Mouse (Mus musculus): Measurements from ENCODE around the gene Jarid2. TPM values are rescaled to one million over a fixed set of nuclear protein-coding genes. Genes with fewer than 3 reads are reported as not detected.
A peak's percentile ranks its signal among the peaks of the same experiment; 100 is the strongest.

The Jarid2 gene
- polyA plus RNA-seq, 1 experiment, result 150 TPM

GRCm38 (mm10) chr13:44734441-44734840, 5.2 kb downstream of the Jarid2 start:
- H3K9ac ChIP-seq (ENCODE audit: low read depth, poor library complexity, severe bottlenecking), result peak overlapping the region; percentile 97
- TF ChIP-seq POLR2A (IDR thresholded peaks at IDR 0.05; ENCODE audit: insufficient read depth, low read length) (no peak), EP300 (IDR thresholded peaks at IDR 0.05; ENCODE audit: insufficient read depth, low read depth, low read length) (no peak), CTCF (IDR thresholded peaks at IDR 0.05; ENCODE audit: low read depth, low read length) (no peak)
- H3K27ac ChIP-seq (ENCODE audit: insufficient read depth, low read length), result peak overlapping the region; percentile 13

GRCm38 (mm10) chr13:44735088-44735690, 5.9 kb downstream of the Jarid2 start:
- H3K27ac ChIP-seq (ENCODE audit: insufficient read depth, low read length), result peak overlapping the region; percentile 41
- H3K9me3 ChIP-seq (replicated peaks; ENCODE audit: control insufficient read depth, insufficient read depth, low read length, poor library complexity, severe bottlenecking), result no peaks in the 10 kb centered on the region
- no peak overlapping the region for H3K4me3 ChIP-seq (ENCODE audit: low read depth, low read length)
- H3K4me1 ChIP-seq (ENCODE audit: control insufficient read depth, insufficient read depth, low read length), result no peaks in the 10 kb centered on the region
- peak overlapping the region; percentile 97; the same call in 1 of the 2 replicates for H3K9ac ChIP-seq (ENCODE audit: low read depth, poor library complexity, severe bottlenecking)
- H3K27me3 ChIP-seq (ENCODE audit: control insufficient read depth, insufficient read depth, low read length, poor library complexity, severe bottlenecking), result no peaks in the 10 kb centered on the region
- H3K36me3 ChIP-seq (ENCODE audit: control insufficient read depth, insufficient read depth, low read length, poor library complexity, severe bottlenecking), result peaks cover 15% of the 10 kb centered on the region
- TF ChIP-seq EP300 (IDR thresholded peaks at IDR 0.05; ENCODE audit: insufficient read depth, low read depth, low read length), result no peak
- TF ChIP-seq POLR2A (IDR thresholded peaks at IDR 0.05; ENCODE audit: insufficient read depth, low read length), result no peak
- TF ChIP-seq CTCF (IDR thresholded peaks at IDR 0.05; ENCODE audit: low read depth, low read length), result no peak

More at GRCm38 (mm10) chr13:44734441-44734840, 5.2 kb downstream of the Jarid2 start:
- H3K4me3 ChIP-seq (ENCODE audit: low read depth, low read length), result peak overlapping the region; percentile 96
- peaks cover 15% of the 10 kb centered on the region for H3K36me3 ChIP-seq (ENCODE audit: control insufficient read depth, insufficient read depth, low read length, poor library complexity, severe bottlenecking)
- no peaks in the 10 kb centered on the region for H3K27me3 ChIP-seq (ENCODE audit: control insufficient read depth, insufficient read depth, low read length, poor library complexity, severe bottlenecking)
- H3K4me1 ChIP-seq (ENCODE audit: control insufficient read depth, insufficient read depth, low read length), result no peaks in the 10 kb centered on the region
- H3K9me3 ChIP-seq (replicated peaks; ENCODE audit: control insufficient read depth, insufficient read depth, low read length, poor library complexity, severe bottlenecking), result no peaks in the 10 kb centered on the region

DNA sequence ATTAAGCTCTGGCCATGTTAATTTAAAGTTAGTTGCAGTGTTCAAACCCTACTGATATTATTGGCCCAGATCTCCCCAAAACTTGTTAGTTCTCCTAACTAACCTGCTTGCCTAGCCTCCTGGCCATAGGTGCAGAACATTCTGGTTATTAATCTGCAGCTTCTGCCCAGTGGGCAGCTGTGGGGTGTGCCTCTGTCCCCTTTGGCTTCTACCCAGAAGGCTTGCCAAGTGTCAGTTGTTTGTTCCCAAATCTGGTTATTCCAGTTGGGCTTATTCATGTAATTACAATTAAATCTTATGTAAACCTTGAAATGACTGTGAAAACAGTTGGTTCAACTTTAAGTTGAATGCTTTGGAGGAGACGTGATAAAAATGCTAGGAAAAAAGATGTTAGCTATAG, 8.0 kb downstream of the Jarid2 start:
- Histone ChIP-seq H3K27ac (ENCODE audit: insufficient read depth, low read length) (peak overlapping the region; percentile 41; the same call in 1 of the 2 replicates), H3K27me3 (ENCODE audit: control insufficient read depth, insufficient read depth, low read length, poor library complexity, severe bottlenecking) (no peaks in the 10 kb centered on the region), H3K36me3 (ENCODE audit: control insufficient read depth, insufficient read depth, low read length, poor library complexity, severe bottlenecking) (peaks cover 25% of the 10 kb centered on the region), H3K9ac (ENCODE audit: low read depth, poor library complexity, severe bottlenecking) (peak overlapping the region; percentile 38; the same call in 1 of the 2 replicates), H3K9me3 (replicated peaks; ENCODE audit: control insufficient read depth, insufficient read depth, low read length, poor library complexity, severe bottlenecking) (no peaks in the 10 kb centered on the region), H3K4me1 (ENCODE audit: control insufficient read depth, insufficient read depth, low read length) (no peaks in the 10 kb centered on the region), H3K4me3 (ENCODE audit: low read depth, low read length) (no peak overlapping the region)
- TF ChIP-seq EP300 (IDR thresholded peaks at IDR 0.05; ENCODE audit: insufficient read depth, low read depth, low read length) (no peak), CTCF (IDR thresholded peaks at IDR 0.05; ENCODE audit: low read depth, low read length) (no peak), POLR2A (IDR thresholded peaks at IDR 0.05; ENCODE audit: insufficient read depth, low read length) (no peak)

DNA sequence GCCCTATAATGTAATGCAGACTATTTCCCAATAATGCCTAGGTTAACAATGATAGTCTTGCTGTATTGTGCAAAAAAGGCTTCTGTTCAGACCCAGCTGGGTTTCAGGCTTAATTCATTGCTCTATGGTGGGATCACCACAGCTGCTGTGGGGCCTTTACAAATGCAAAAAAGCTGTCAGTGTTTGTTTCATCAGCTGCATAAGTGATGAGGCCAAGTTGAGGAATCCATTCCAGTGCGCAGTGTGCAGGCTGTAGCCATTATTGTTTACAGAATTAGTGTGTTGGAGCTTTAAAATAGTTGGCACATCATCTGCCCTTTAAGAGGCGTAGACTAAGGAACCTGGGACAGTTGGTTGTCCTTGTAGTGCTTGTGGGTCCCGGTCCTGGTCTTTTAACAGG, 22.5 kb downstream of the Jarid2 start:
- H3K4me1 ChIP-seq (ENCODE audit: control insufficient read depth, insufficient read depth, low read length), result peaks cover 21% of the 10 kb centered on the region
- H3K4me3 ChIP-seq (ENCODE audit: low read depth, low read length), result no peak overlapping the region
- H3K9me3 ChIP-seq (replicated peaks; ENCODE audit: control insufficient read depth, insufficient read depth, low read length, poor library complexity, severe bottlenecking), result no peaks in the 10 kb centered on the region
- no peaks in the 10 kb centered on the region for H3K27me3 ChIP-seq (ENCODE audit: control insufficient read depth, insufficient read depth, low read length, poor library complexity, severe bottlenecking)
- no peak overlapping the region for H3K27ac ChIP-seq (ENCODE audit: insufficient read depth, low read length)
- peaks cover 26% of the 10 kb centered on the region for H3K36me3 ChIP-seq (ENCODE audit: control insufficient read depth, insufficient read depth, low read length, poor library complexity, severe bottlenecking)
- H3K9ac ChIP-seq (ENCODE audit: low read depth, poor library complexity, severe bottlenecking), result no peak overlapping the region
- TF ChIP-seq EP300 (IDR thresholded peaks at IDR 0.05; ENCODE audit: insufficient read depth, low read depth, low read length), result peak; percentile 59; the same call in 1 of the 2 replicates
- no peak for TF ChIP-seq CTCF (IDR thresholded peaks at IDR 0.05; ENCODE audit: low read depth, low read length)
- TF ChIP-seq POLR2A (IDR thresholded peaks at IDR 0.05; ENCODE audit: insufficient read depth, low read length), result no peak

GRCm38 (mm10) chr13:44753206-44753605, 23.9 kb downstream of the Jarid2 start:
- Histone ChIP-seq H3K36me3 (ENCODE audit: control insufficient read depth, insufficient read depth, low read length, poor library complexity, severe bottlenecking) (peaks cover 30% of the 10 kb centered on the region), H3K4me1 (ENCODE audit: control insufficient read depth, insufficient read depth, low read length) (peaks cover 18% of the 10 kb centered on the region), H3K4me3 (ENCODE audit: low read depth, low read length) (no peak overlapping the region), H3K27ac (ENCODE audit: insufficient read depth, low read length) (no peak overlapping the region), H3K27me3 (ENCODE audit: control insufficient read depth, insufficient read depth, low read length, poor library complexity, severe bottlenecking) (no peaks in the 10 kb centered on the region), H3K9ac (ENCODE audit: low read depth, poor library complexity, severe bottlenecking) (no peak overlapping the region), H3K9me3 (replicated peaks; ENCODE audit: control insufficient read depth, insufficient read depth, low read length, poor library complexity, severe bottlenecking) (no peaks in the 10 kb centered on the region)
- no peak for TF ChIP-seq EP300 (IDR thresholded peaks at IDR 0.05; ENCODE audit: insufficient read depth, low read depth, low read length)
- no peak for TF ChIP-seq POLR2A (IDR thresholded peaks at IDR 0.05; ENCODE audit: insufficient read depth, low read length)
- no peak for TF ChIP-seq CTCF (IDR thresholded peaks at IDR 0.05; ENCODE audit: low read depth, low read length)

DNA sequence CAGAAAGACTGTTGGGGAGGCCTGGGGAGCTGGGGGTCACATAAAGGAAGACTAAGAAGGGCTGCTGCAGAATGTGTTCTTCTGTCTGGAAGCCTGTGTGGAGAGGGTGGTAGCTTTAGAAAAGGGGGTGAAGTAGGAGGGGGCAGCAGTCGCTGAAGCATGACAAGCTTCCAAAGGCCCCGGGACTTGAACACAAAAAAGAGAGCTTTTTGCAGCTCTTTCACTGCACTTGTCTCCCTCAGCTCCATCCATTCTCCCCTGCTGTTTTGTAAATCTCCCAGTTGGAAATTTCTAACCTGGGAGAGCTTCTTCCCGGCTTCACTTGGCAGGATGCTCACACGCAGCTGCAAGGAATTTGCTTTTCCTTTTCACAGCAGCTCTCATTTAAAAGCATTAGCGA, 26.2 kb downstream of the Jarid2 start:
- TF ChIP-seq POLR2A (IDR thresholded peaks at IDR 0.05; ENCODE audit: insufficient read depth, low read length) (no peak), EP300 (IDR thresholded peaks at IDR 0.05; ENCODE audit: insufficient read depth, low read depth, low read length) (0 out of 2 replicates have a peak, but pooled peaks have one; percentile 21)
- peaks cover 13% of the 10 kb centered on the region for H3K4me1 ChIP-seq (ENCODE audit: control insufficient read depth, insufficient read depth, low read length)

More for the DNA sequence above, 26.2 kb downstream of the Jarid2 start:
- Histone ChIP-seq H3K4me3 (ENCODE audit: low read depth, low read length) (no peak overlapping the region), H3K9me3 (replicated peaks; ENCODE audit: control insufficient read depth, insufficient read depth, low read length, poor library complexity, severe bottlenecking) (no peaks in the 10 kb centered on the region), H3K9ac (ENCODE audit: low read depth, poor library complexity, severe bottlenecking) (no peak overlapping the region), H3K27ac (ENCODE audit: insufficient read depth, low read length) (peak overlapping the region; percentile 82), H3K27me3 (ENCODE audit: control insufficient read depth, insufficient read depth, low read length, poor library complexity, severe bottlenecking) (no peaks in the 10 kb centered on the region), H3K36me3 (ENCODE audit: control insufficient read depth, insufficient read depth, low read length, poor library complexity, severe bottlenecking) (peaks cover 29% of the 10 kb centered on the region)

Measured in ES-Bruce4 (cell line).